Mouse (Mus musculus): Measurements from ENCODE around the gene Dync2li1.

GRCm38 (mm10) chr17:84607617-84608016, 18.7 kb upstream of the Dync2li1 start:
- no peak for TF ChIP-seq POLR2A (IDR thresholded peaks at IDR 0.05; ENCODE audit: insufficient read length, low read depth)
- no peak for TF ChIP-seq E2F4 (IDR thresholded peaks at IDR 0.05; ENCODE audit: insufficient read depth)
- TF ChIP-seq MAX (IDR thresholded peaks at IDR 0.05; ENCODE audit: low read depth) = no peak
- TF ChIP-seq TCF12 (IDR thresholded peaks at IDR 0.05; ENCODE audit: insufficient read depth, poor library complexity, severe bottlenecking) = no peak
- no peak for TF ChIP-seq SRF (IDR thresholded peaks at IDR 0.05; ENCODE audit: control insufficient read depth, insufficient read length, low read depth)
- TF ChIP-seq POLR2AphosphoS2 (IDR thresholded peaks at IDR 0.05; ENCODE audit: insufficient read length, low read depth) = no peak
- no peak for TF ChIP-seq USF1 (IDR thresholded peaks at IDR 0.05; ENCODE audit: low read depth)
- TF ChIP-seq MYOG (IDR thresholded peaks at IDR 0.05; ENCODE audit: control insufficient read depth in 1 of 3, insufficient read depth in 1 of 3, insufficient read length in 2 of 3, low read depth in 2 of 3) = peak in 1 of 3 experiments; percentile 48
- no peak for TF ChIP-seq TCF3 (IDR thresholded peaks at IDR 0.05; ENCODE audit: insufficient read length, low read depth)
- peak in 2 of 3 experiments; percentile 13 to 30 for TF ChIP-seq MYOD1 (IDR thresholded peaks at IDR 0.05; ENCODE audit: control insufficient read depth in 1 of 3, insufficient read length in 2 of 3, low read depth in 2 of 3)

Data from myocyte (in vitro differentiated cells).